Mouse (Mus musculus): ENCODE data around the gene Mast3.

GRCm38 (mm10) chr8:70730956-70731355 lies 73.9 kb downstream of the Mast3 start:
- TF ChIP-seq USF1 (IDR thresholded peaks at IDR 0.05; ENCODE audit: low read depth) (no peak), CTCF (IDR thresholded peaks at IDR 0.05; ENCODE audit: control insufficient read depth, insufficient read depth, insufficient read length) (no peak), MAX (IDR thresholded peaks at IDR 0.05) (no peak), CEBPB (IDR thresholded peaks at IDR 0.05; ENCODE audit: low read depth) (no peak)
